ENCODE assay signal across 9 mouse cellular contexts in the genomic region with DNA sequence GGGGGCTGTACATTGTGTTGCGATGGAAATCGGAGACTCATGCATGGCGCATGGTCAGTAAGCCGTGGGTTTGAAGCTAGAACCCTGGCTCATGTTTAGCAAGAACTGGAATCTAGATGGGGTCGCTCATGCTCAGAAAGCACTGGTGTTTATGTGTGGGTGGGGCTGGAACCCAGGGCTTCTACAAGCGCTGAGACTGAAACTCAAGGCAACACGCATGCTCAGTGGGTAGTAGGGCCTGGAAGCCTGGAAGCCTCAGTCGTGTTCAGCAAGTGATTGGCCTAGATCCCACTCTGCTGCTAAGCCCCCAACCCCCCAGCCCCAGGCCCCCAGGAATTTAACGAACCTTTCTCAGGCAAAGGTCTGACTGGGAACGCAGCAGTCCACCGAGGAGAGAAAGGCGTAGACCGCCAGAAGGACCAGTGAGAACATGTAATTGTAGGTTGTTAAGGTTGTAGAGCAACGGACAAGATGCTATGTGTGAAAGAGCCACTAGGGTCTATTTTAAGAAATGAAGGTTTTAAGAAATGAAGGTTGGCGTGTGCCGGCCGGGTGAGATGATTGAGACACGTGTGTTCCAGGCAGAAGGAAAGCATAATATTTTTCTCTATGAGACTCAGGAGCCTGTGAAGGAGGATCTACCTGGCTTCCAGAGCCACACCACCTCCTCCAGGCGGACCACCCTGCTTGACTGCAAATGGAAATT. TPM values are rescaled to one million over a fixed set of nuclear protein-coding genes. Genes with fewer than 3 reads are reported as not detected.
DNase-seq lines count a peak whose midpoint lies in the region; ATAC-seq lines count a peak whose summit lies in the region.
"Had no signal": no experiment of that assay in that cellular context is flagged by ENCODE, and none has a peak within 500 bp of the region (broad histone marks: within the 10 kb centered on the region; RNA-seq: fewer than 3 reads in every experiment).

No protein-coding gene starts in this region.

- H3K9ac ChIP-seq in intestine, embryonic 14.5 days (ENCODE audit: low read length) = no peak overlapping the region
- no peak overlapping the region for H3K9ac ChIP-seq in neural tube, embryonic 12.5 days

- no peaks in the 10 kb centered on the region for H3K36me3 ChIP-seq in intestine, embryonic 14.5 days (ENCODE audit: control insufficient read depth, insufficient read depth, low read length)
- peaks cover 5% of the 10 kb centered on the region for H3K36me3 ChIP-seq in neural tube, embryonic 12.5 days

- no peak overlapping the region for H3K4me3 ChIP-seq in intestine, embryonic 14.5 days (ENCODE audit: low read depth, low read length)
- no peak overlapping the region for H3K4me3 ChIP-seq in neural tube, embryonic 12.5 days

- ATAC-seq in frontal cortex, adult (ENCODE audit: low TSS enrichment) = 0 out of 2 replicates have a peak, but pooled peaks have one; percentile 48
- ATAC-seq in intestine, embryonic 14.5 days (replicated peaks; ENCODE audit: low FRiP score, low TSS enrichment, low read depth) = no peak
- no peak for ATAC-seq in neural tube, embryonic 12.5 days (ENCODE audit: low FRiP score, low read depth)

- H3K9me3 ChIP-seq in intestine, embryonic 14.5 days (ENCODE audit: control insufficient read depth, low read length) = no peaks in the 10 kb centered on the region
- H3K9me3 ChIP-seq in neural tube, embryonic 12.5 days = no peaks in the 10 kb centered on the region

- no peaks in the 10 kb centered on the region for H3K27me3 ChIP-seq in intestine, embryonic 14.5 days (replicated peaks; ENCODE audit: control insufficient read depth, insufficient read depth, low read length)
- H3K27me3 ChIP-seq in neural tube, embryonic 12.5 days (replicated peaks) = no peaks in the 10 kb centered on the region

- H3K27ac ChIP-seq in intestine, embryonic 14.5 days (ENCODE audit: low read depth) = no peak overlapping the region
- H3K27ac ChIP-seq in neural tube, embryonic 12.5 days = no peak overlapping the region

- peaks cover 11% of the 10 kb centered on the region for H3K4me1 ChIP-seq in intestine, embryonic 14.5 days (replicated peaks; ENCODE audit: control insufficient read depth, insufficient read depth, low read length)
- peaks cover 24% of the 10 kb centered on the region for H3K4me1 ChIP-seq in neural tube, embryonic 12.5 days

- no peak for DNase-seq in frontal cortex, postnatal 25 days (ENCODE audit: low spot score in 2 of 2)
- peak; percentile 36 for DNase-seq in right cerebral cortex, adult 18-20 months
- DNase-seq in right cerebral cortex, postnatal 14 days = no peak
- DNase-seq in intestine, embryonic 14.5 days (ENCODE audit: low spot score) = no peak
- DNase-seq in adrenal gland, postnatal 4 days (ENCODE audit: low spot score in 2 of 2) = no peak
- DNase-seq in yolk sac, embryonic 10.5 days (ENCODE audit: low spot score) = no peak

- 88% methylated on average over 19 of the region's 19 CpGs for WGBS in intestine, embryonic 14.5 days
- 88% methylated on average over 19 of the region's 19 CpGs for WGBS in neural tube, embryonic 12.5 days

- peak overlapping the region; percentile 86; the same call in 1 of the 2 replicates for H3K4me2 ChIP-seq in intestine, embryonic 14.5 days (ENCODE audit: low read length)
- H3K4me2 ChIP-seq in neural tube, embryonic 12.5 days (replicated peaks) = peak overlapping the region; percentile 92; the same call in 1 of the 2 replicates

RNA-seq across cellular contexts. Expression of a gene that starts 1.9 kb away (rescaled TPM):
- 70.1 and 74.6 TPM in 2 replicates for polyA plus RNA-seq in intestine, embryonic 14.5 days (2014; fragmentation: Nextera tagmentation; extraction: Ambion mirVana)
- 78.4 and 85.2 TPM in 2 replicates for polyA plus RNA-seq in neural tube, embryonic 12.5 days (2016; fragmentation: Nextera tagmentation; extraction: Ambion mirVana)
- total RNA-seq in adrenal gland, postnatal 4 days (2021) = 10 to 100 TPM; 73.6 to 75.4 TPM

RNA-seq across cellular contexts. Expression of a gene that starts 10.2 kb away (rescaled TPM):
- polyA plus RNA-seq in intestine, embryonic 14.5 days (2014; fragmentation: Nextera tagmentation; extraction: Ambion mirVana) = 69.6 and 75.8 TPM in 2 replicates
- polyA plus RNA-seq in neural tube, embryonic 12.5 days (2016; fragmentation: Nextera tagmentation; extraction: Ambion mirVana) = 0.65 and 1.3 TPM in 2 replicates
- 1 to 10 TPM in 1 of 2 experiments, not detected in 1; 3.4 TPM for total RNA-seq in adrenal gland, postnatal 4 days (2021)
- polyA plus RNA-seq: C2C12 had no signal

RNA-seq across cellular contexts. Expression of a gene that starts 31.2 kb away (rescaled TPM):
- 43.7 and 44.8 TPM in 2 replicates for polyA plus RNA-seq in intestine, embryonic 14.5 days (2014; fragmentation: Nextera tagmentation; extraction: Ambion mirVana)
- polyA plus RNA-seq in neural tube, embryonic 12.5 days (2016; fragmentation: Nextera tagmentation; extraction: Ambion mirVana) = 94.6 and 96.1 TPM in 2 replicates
- total RNA-seq in adrenal gland, postnatal 4 days (2021) = 10 to 100 TPM; 21.9 to 25.6 TPM

RNA-seq across cellular contexts. Expression of a gene that starts 34.6 kb away (rescaled TPM):
- polyA plus RNA-seq in intestine, embryonic 14.5 days (2014; fragmentation: Nextera tagmentation; extraction: Ambion mirVana) = 12.8 TPM in 2 replicates
- polyA plus RNA-seq in neural tube, embryonic 12.5 days (2016; fragmentation: Nextera tagmentation; extraction: Ambion mirVana) = 18.0 and 25.2 TPM in 2 replicates
- total RNA-seq in adrenal gland, postnatal 4 days (2021) = 10 to 100 TPM; 40.2 to 41.8 TPM

RNA-seq across cellular contexts. Expression of a gene that starts 45.3 kb away (rescaled TPM):
- polyA plus RNA-seq in intestine, embryonic 14.5 days (2014; fragmentation: Nextera tagmentation; extraction: Ambion mirVana) = 179 and 188 TPM in 2 replicates
- 280 and 286 TPM in 2 replicates for polyA plus RNA-seq in neural tube, embryonic 12.5 days (2016; fragmentation: Nextera tagmentation; extraction: Ambion mirVana)
- 100 to 1,000 TPM; 107 to 118 TPM for total RNA-seq in adrenal gland, postnatal 4 days (2021)

Comparison
In these comparisons a context has a peak if more than half of its experiments do, and no peak if none do; other contexts are left out.
1. RNA of a gene that starts 10.2 kb away (polyA plus RNA-seq): 69.6 to 75.8 TPM in intestine, embryonic 14.5 days; 0.65 to 1.3 TPM in neural tube, embryonic 12.5 days; every median in the first group is over 10 times any median in the second.